ENCODE assay signal across 14 mouse cellular contexts in the genomic region with DNA sequence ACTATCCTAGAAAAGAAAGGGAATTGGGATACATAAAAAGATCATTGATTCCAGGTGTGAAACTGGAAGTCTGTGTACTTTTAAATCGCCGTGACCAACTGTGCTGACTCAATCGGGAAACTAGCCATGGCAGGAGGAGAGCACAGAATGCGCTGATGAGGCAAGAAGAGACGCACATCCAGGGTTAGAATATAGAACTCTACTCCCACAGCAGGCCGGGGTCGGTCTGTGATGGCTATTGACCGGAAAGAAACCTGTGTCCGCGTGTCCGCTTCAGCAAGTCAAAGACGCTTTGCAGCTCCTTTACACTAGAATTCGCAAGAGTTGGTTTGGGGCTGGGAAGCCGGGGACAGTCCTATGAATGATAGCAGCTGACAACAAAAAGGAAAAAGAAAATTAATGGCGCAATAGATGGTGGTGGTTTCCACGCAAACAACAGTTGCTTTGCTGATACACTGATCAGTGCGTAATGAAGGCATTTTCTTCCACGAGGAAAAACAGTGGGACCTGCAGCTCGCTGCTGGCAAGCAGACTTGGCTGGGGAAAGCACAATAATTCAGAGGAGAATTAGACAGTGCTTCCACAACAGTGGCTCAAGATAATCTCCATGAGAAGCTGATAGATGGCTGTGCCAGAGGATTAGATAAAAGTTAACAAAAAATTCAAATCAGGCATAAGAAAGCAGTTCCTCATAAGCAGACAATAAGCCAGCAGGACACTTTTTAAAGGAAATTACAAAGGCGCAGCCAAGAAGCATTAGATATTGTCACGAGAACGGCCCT.
A peak's percentile ranks its signal among the peaks of the same experiment; 100 is the strongest.
DNase-seq lines count a peak whose midpoint lies in the region; ATAC-seq lines count a peak whose summit lies in the region.
"Had no signal": no experiment of that assay in that cellular context is flagged by ENCODE, and none has a peak within 500 bp of the region (broad histone marks: within the 10 kb centered on the region; RNA-seq: fewer than 3 reads in every experiment).

No protein-coding gene starts in this region.

- intact Hi-C loops in left cerebral cortex, postnatal 4 days (cut with DNase I) = no loop called here

- H3K4me1 ChIP-seq in forebrain, embryonic 15.5 days = peaks cover 10% of the 10 kb centered on the region
- H3K4me1 ChIP-seq in midbrain, embryonic 13.5 days (replicated peaks) = peaks cover 15% of the 10 kb centered on the region
- H3K4me1 ChIP-seq: embryonic facial prominence, embryonic 12.5 days; heart, embryonic 13.5 days; liver, embryonic 12.5 days had no signal

- H3K9me3 ChIP-seq in forebrain, embryonic 15.5 days = no peaks in the 10 kb centered on the region
- no peaks in the 10 kb centered on the region for H3K9me3 ChIP-seq in midbrain, embryonic 13.5 days
- H3K9me3 ChIP-seq: embryonic facial prominence, embryonic 12.5 days; heart, embryonic 13.5 days; liver, embryonic 12.5 days had no signal

- H3K4me3 ChIP-seq in forebrain, embryonic 15.5 days = peak overlapping the region; percentile 4; the same call in 1 of the 2 replicates
- H3K4me3 ChIP-seq in midbrain, embryonic 13.5 days (replicated peaks) = 0 out of 2 replicates have a peak overlapping the region, but pooled peaks have one; percentile 4
- H3K4me3 ChIP-seq: embryonic facial prominence, embryonic 12.5 days; heart, embryonic 13.5 days; liver, embryonic 12.5 days had no signal

- H3K36me3 ChIP-seq in forebrain, embryonic 15.5 days = no peaks in the 10 kb centered on the region
- H3K36me3 ChIP-seq in midbrain, embryonic 13.5 days = no peaks in the 10 kb centered on the region
- H3K36me3 ChIP-seq: embryonic facial prominence, embryonic 12.5 days; heart, embryonic 13.5 days; liver, embryonic 12.5 days had no signal

- ATAC-seq in forebrain, embryonic 15.5 days (replicated peaks) = peak; percentile 46; the same call in 1 of the 2 replicates
- ATAC-seq in midbrain, embryonic 13.5 days = peak; percentile 51
- ATAC-seq: liver, embryonic 12.5 days had no signal

- DNase-seq in layer of hippocampus, postnatal 14 days (ENCODE audit: low spot score in 2 of 2) = peak; percentile 3 to 4
- no peak for DNase-seq in layer of hippocampus, adult 11-12 months (ENCODE audit: low spot score)
- DNase-seq in retina, postnatal 1 day = peak; percentile 16
- DNase-seq in adrenal gland, postnatal 10 days = no peak
- no peak for DNase-seq in left cerebral cortex, postnatal 4 days
- DNase-seq: cerebellum, adult 11-12 months; layer of hippocampus, adult 9-11 months; right cerebral cortex, postnatal 14 days; thymus, adult 18-20 months had no signal

- no peaks in the 10 kb centered on the region for H3K27me3 ChIP-seq in forebrain, embryonic 15.5 days
- H3K27me3 ChIP-seq in midbrain, embryonic 13.5 days = no peaks in the 10 kb centered on the region
- H3K27me3 ChIP-seq: embryonic facial prominence, embryonic 12.5 days; heart, embryonic 13.5 days; liver, embryonic 12.5 days had no signal

- no peak overlapping the region for H3K27ac ChIP-seq in forebrain, embryonic 15.5 days (replicated peaks)
- no peak overlapping the region for H3K27ac ChIP-seq in midbrain, embryonic 13.5 days
- H3K27ac ChIP-seq: embryonic facial prominence, embryonic 12.5 days; heart, embryonic 13.5 days; liver, embryonic 12.5 days had no signal

- 40% methylated on average over 22 of the region's 22 CpGs for WGBS in forebrain, embryonic 15.5 days
- 52% methylated on average over 22 of the region's 22 CpGs for WGBS in midbrain, embryonic 13.5 days

- H3K9ac ChIP-seq in forebrain, embryonic 15.5 days (replicated peaks) = no peak overlapping the region
- H3K9ac ChIP-seq in midbrain, embryonic 13.5 days (replicated peaks) = no peak overlapping the region
- H3K9ac ChIP-seq: embryonic facial prominence, embryonic 12.5 days; heart, embryonic 13.5 days; liver, embryonic 12.5 days had no signal

- H3K4me2 ChIP-seq in forebrain, embryonic 15.5 days (replicated peaks) = peak overlapping the region; percentile 27
- peak overlapping the region; percentile 28 for H3K4me2 ChIP-seq in midbrain, embryonic 13.5 days (replicated peaks)
- H3K4me2 ChIP-seq: embryonic facial prominence, embryonic 12.5 days; heart, embryonic 13.5 days; liver, embryonic 12.5 days had no signal

Comparison
In these comparisons a context has a peak if more than half of its experiments do, and no peak if none do; other contexts are left out.
1. DNase-seq: peak in layer of hippocampus, postnatal 14 days (2 of 2) and retina, postnatal 1 day (single experiment); none in layer of hippocampus, adult 11-12 months (single experiment), adrenal gland, postnatal 10 days (single experiment) and left cerebral cortex, postnatal 4 days (single experiment).